Mouse (Mus musculus) erythroblast, embryonic 14.5 days (primary cell): ENCODE data around the gene Klf7.

Experiments used
- GATA1 ChIP-seq: IDR thresholded peaks from 2 replicates; pipeline ENCODE4 v1.6.1; 2012; ENCODE audit warnings: low read length, inconsistent platforms, mixed read lengths
- TAL1 ChIP-seq: IDR thresholded peaks from 3 replicates; pipeline ENCODE4 v1.6.1; 2012; ENCODE audit warnings: low read length, inconsistent platforms, mixed read lengths

DNA sequence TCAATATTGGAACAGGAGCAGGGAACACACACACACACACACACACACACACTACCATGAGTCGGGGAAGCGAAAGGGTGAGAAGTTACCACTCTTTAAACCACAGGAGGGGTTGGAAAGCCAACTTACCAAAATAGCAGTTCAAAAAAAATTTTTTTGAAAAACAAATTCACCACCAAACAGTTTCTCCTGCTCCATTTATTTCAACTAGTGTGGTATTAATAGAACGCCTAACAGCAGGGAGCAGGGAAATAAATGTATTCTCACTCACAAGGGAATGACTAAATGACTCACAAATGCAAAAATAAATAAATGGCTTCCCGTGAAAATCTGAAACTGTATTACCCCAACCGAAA lies 127.0 kb downstream of the Klf7 start:
- no peak for TF ChIP-seq GATA1
- TF ChIP-seq TAL1 = no peak
